Mouse (Mus musculus) embryonic stem cell, embryonic (primary cell): ENCODE measurements around the gene Tmtc1.

Source experiments
- CTCF ChIA-PET, 4 experiments: fragments of 300-600 bp in 2 of 4; fragments of 350-600 bp in 2 of 4; sonication (Branson Sonifier 250); formaldehyde crosslinking; loops; one replicate each; lab custom pipeline; 2022; ENCODE audit warnings: inconsistent platforms in 2 of 4; lab: Charles Lee
- POLR2A ChIA-PET, 4 experiments: fragments of 300-600 bp in 2 of 4; fragments of 350-600 bp in 2 of 4; sonication (Branson Sonifier 250); formaldehyde crosslinking; loops; one replicate each; lab custom pipeline; 2022; ENCODE audit warnings: antibody characterized with exemption in 4 of 4, inconsistent platforms in 1 of 4; lab: Charles Lee

Tmtc1 gene

DNA sequence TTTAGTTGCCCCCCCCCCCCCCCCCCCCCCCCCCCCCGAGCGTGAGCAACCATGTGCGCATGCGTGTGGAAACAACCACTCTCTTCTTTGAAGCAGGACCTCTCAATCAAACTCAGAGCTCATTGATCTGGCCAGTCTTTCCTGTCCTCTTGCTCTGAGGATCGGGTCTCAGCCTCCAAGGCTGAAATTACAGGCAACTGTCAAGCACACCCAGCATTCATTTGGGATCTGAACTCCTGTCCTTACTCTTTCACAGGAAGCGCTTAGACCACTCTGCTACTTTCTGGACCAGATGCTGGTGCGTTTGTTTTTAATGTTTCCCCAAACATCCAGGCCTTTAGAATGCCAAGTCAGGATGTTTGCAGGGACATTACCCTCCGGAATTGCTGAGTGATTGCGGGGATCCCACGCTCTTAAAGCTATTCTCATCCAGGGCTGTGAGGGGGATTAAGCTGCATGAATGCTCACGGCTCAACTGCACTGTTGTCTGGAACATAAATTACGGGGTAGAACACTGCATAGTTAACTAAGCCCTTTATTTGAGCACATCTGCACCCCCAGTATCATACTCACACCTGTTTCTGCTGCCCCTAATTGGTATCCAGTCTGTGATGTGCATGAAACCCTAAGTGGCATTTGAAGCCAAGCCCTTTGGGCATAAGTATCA is 85.5 kb downstream of the Tmtc1 start:
- ChIA-PET POLR2A (interaction anchor here in 3 of 4 experiments (0.6 to 2.0 kb wide), 31 partner anchors 8 to 1306 kb away, joined by 3 to 13 read pairs (median 3); partner anchors contain the start of genes Ergic2 (in 3 of the 3), Caprin2 (in 1 of the 3) and Ipo8 (in 1 of the 3)), CTCF (interaction anchor here in 2 of 4 experiments (1.0 kb wide), 2 partner anchors 12 to 17 kb away, joined by 4 read pairs; no protein-coding TSS in a partner anchor)

GRCm38 (mm10) chr6:148356141-148356540 is 88.0 kb downstream of the Tmtc1 start:
- POLR2A ChIA-PET, result interaction anchor here (0.6 to 1.8 kb wide), 5 partner anchors 107 to 1479 kb away, joined by 3 to 6 read pairs (median 4); no protein-coding TSS in a partner anchor

GRCm38 (mm10) chr6:148354509-148355474 is 89.4 kb downstream of the Tmtc1 start:
- ChIA-PET CTCF (interaction anchor here in 2 of 4 experiments (1.1 to 1.2 kb wide), 2 partner anchors 18 to 106 kb away, joined by 3 to 4 read pairs; no protein-coding TSS in a partner anchor), POLR2A (interaction anchor here (0.6 to 3.4 kb wide), 57 partner anchors 9 to 1055 kb away, joined by 3 to 42 read pairs (median 4); partner anchors contain the start of genes Ergic2 (in 3 of the 4), Sinhcaf (in 2 of the 4), Tmtc1 (in 2 of the 4) and Caprin2 (in 1 of the 4))

More at GRCm38 (mm10) chr6:148356141-148356540, 88.0 kb downstream of the Tmtc1 start:
- CTCF ChIA-PET, result no interaction called here

DNA sequence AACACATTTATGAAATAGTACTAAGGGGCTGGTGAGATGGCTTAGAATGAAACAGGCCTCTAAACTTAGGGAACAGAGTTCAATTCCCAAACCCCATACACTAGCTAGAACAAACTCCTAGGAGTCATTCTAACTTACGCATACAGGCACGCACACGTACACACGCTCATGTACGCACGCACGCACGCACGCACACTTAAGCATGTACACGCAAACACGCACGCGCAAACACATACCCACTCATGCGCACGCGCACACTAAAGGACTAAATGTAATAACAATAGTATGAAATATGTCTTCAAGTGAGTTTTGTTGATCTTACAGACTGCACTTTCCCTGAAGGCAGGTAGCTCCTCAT is 90.1 kb downstream of the Tmtc1 start:
- ChIA-PET POLR2A (interaction anchor here (0.6 to 3.4 kb wide), 57 partner anchors 9 to 1055 kb away, joined by 3 to 42 read pairs (median 4); partner anchors contain the start of genes Ergic2 (in 3 of the 4), Sinhcaf (in 2 of the 4), Tmtc1 (in 2 of the 4) and Caprin2 (in 1 of the 4)), CTCF (interaction anchor here in 2 of 4 experiments (1.1 to 1.2 kb wide), 2 partner anchors 18 to 105 kb away, joined by 3 to 4 read pairs; no protein-coding TSS in a partner anchor)

GRCm38 (mm10) chr6:148345001-148345400 is 99.2 kb downstream of the Tmtc1 start:
- ChIA-PET CTCF (no interaction called here), POLR2A (interaction anchor here in 2 of 4 experiments (0.9 to 2.2 kb wide), 3 partner anchors 9 to 11 kb away, joined by 3 to 15 read pairs (median 5); no protein-coding TSS in a partner anchor)

GRCm38 (mm10) chr6:148342191-148342590 is 102.0 kb downstream of the Tmtc1 start:
- ChIA-PET CTCF (no interaction called here), POLR2A (interaction anchor here in 1 of 4 experiments (3.4 kb wide), 1 partner anchor 11 kb away, joined by 14 read pairs; no protein-coding TSS in a partner anchor)

- ChIA-PET POLR2A (interaction anchor here in 1 of 4 experiments (3.4 kb wide), 1 partner anchor 12 kb away, joined by 14 read pairs; no protein-coding TSS in a partner anchor), CTCF (no interaction called here)
Observed at GRCm38 (mm10) chr6:148341765-148342164, 102.4 kb downstream of the Tmtc1 start.

DNA sequence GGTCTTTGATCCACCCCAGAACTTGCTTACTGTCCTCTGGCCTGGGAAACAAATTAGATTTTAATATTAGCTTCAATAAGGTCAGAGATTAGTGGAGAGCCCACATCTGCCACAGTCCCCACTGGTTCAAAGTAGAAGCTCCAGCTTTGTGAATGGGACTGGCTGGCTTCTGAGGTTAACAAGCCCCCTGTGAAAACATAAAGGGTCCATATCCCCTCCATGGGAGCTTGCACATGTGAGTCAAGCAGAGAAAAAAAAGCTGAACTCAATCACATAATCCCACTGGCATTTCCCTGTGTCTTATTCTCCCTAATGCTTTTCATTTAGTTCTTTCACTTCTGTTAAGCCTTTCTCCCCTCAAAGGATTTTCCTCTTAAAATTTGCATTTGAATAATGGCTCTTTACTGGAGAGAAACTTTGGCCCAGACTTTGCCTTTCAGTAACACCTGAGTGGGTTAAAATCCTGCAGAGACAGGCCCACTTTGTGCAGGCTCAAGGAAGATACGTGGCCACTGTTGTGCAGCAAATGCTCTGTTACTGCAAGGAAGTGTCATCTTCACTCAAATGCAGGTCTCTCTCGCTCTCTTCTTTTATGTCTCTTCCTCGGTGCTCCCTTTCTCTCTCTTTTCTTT is 105.7 kb downstream of the Tmtc1 start:
- ChIA-PET POLR2A (interaction anchor here in 3 of 4 experiments (0.5 to 5.0 kb wide), 4 partner anchors 11 to 493 kb away, joined by 3 to 23 read pairs (median 6); no protein-coding TSS in a partner anchor), CTCF (no interaction called here)

GRCm38 (mm10) chr6:148336290-148336955 is 107.8 kb downstream of the Tmtc1 start:
- CTCF ChIA-PET, result interaction anchor here in 3 of 4 experiments (0.6 to 1.0 kb wide), 5 partner anchors 13 to 88 kb away, joined by 3 to 5 read pairs (median 4); no protein-coding TSS in a partner anchor
- POLR2A ChIA-PET, result interaction anchor here (0.6 to 5.0 kb wide), 7 partner anchors 13 to 326 kb away, joined by 3 to 23 read pairs (median 4); no protein-coding TSS in a partner anchor

DNA sequence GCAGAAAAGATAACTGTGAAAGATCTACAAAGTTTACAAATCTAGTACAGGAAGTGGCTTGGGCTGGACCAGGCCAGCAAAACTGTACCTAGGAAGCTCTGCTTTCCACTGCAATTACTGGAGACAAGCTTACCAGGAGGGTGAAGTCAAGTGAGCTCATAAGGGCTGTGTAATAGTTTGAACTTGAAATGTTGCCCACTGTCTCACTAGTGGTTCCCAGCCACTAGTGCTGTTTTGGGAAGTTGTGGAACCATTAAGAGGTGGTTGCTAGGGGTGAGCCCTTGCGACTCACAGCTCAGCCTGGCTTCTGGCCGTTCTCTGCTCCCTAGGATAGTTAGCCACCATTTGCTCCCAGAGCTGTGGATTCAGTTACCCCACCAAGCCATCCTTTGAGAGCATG is 112.3 kb downstream of the Tmtc1 start:
- ChIA-PET CTCF (no interaction called here), POLR2A (interaction anchor here in 1 of 4 experiments (1.0 to 2.6 kb wide), 2 partner anchors 22 to 34 kb away, joined by 3 to 9 read pairs; no protein-coding TSS in a partner anchor)

GRCm38 (mm10) chr6:148329976-148330375 is 114.2 kb downstream of the Tmtc1 start:
- ChIA-PET POLR2A (interaction anchor here in 1 of 4 experiments (1.0 to 2.1 kb wide), 2 partner anchors 18 to 24 kb away, joined by 4 to 13 read pairs; no protein-coding TSS in a partner anchor), CTCF (no interaction called here)

- ChIA-PET POLR2A (interaction anchor here in 2 of 4 experiments (0.5 to 2.1 kb wide), 6 partner anchors 17 to 118 kb away, joined by 3 to 13 read pairs (median 4); no protein-coding TSS in a partner anchor), CTCF (interaction anchor here in 1 of 4 experiments (0.9 kb wide), 1 partner anchor 80 kb away, joined by 3 read pairs; no protein-coding TSS in a partner anchor)
Observed at GRCm38 (mm10) chr6:148328928-148329327, 115.3 kb downstream of the Tmtc1 start.

GRCm38 (mm10) chr6:148328130-148328529 is 116.1 kb downstream of the Tmtc1 start:
- ChIA-PET POLR2A (interaction anchor here in 2 of 4 experiments (1.0 to 2.1 kb wide), 5 partner anchors 18 to 117 kb away, joined by 3 to 13 read pairs (median 4); no protein-coding TSS in a partner anchor), CTCF (no interaction called here)

- ChIA-PET CTCF (no interaction called here), POLR2A (no interaction called here)
Observed at GRCm38 (mm10) chr6:148318736-148319135, 125.5 kb downstream of the Tmtc1 start.

DNA sequence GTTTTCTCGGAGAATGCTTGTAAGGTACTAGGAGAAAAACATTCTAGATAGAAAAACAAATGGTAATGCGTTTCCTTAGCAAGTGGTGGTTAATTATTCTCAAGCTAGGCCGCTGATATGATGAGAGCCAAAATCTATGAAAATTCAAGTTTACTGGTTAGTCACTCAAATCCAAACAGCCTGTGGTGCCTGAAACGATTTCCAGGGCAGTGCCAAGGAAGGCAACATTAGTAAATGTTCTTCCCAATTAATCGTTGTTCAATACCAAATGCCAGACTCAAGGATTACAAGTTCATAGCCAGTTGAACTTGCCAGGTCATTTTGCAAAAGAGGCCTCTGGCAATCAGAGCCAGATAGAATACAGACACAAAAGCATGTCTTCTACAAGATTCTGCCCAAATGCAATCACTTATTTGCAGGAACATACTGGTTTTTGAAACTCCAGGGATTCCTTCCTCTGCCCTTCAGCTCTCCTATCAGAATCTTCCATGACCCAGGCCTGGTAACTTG is 128.6 kb downstream of the Tmtc1 start:
- ChIA-PET POLR2A (no interaction called here), CTCF (no interaction called here)

- POLR2A ChIA-PET, result interaction anchor here in 1 of 4 experiments (0.6 kb wide), 1 partner anchor 43 kb away, joined by 4 read pairs; no protein-coding TSS in a partner anchor
- CTCF ChIA-PET, result no interaction called here
Observed at GRCm38 (mm10) chr6:148315106-148315505, 129.1 kb downstream of the Tmtc1 start.
